Mouse (Mus musculus) mesoderm, embryonic 11.5 days (tissue): ENCODE measurements around the gene Bcl9.

ENCODE experiments used
- DNase-seq: peaks from one replicate; pipeline ENCODE4 v3.0.0-alpha.2; 2012; ENCODE audit warnings: low read depth, low spot score

Gene Bcl9

DNA sequence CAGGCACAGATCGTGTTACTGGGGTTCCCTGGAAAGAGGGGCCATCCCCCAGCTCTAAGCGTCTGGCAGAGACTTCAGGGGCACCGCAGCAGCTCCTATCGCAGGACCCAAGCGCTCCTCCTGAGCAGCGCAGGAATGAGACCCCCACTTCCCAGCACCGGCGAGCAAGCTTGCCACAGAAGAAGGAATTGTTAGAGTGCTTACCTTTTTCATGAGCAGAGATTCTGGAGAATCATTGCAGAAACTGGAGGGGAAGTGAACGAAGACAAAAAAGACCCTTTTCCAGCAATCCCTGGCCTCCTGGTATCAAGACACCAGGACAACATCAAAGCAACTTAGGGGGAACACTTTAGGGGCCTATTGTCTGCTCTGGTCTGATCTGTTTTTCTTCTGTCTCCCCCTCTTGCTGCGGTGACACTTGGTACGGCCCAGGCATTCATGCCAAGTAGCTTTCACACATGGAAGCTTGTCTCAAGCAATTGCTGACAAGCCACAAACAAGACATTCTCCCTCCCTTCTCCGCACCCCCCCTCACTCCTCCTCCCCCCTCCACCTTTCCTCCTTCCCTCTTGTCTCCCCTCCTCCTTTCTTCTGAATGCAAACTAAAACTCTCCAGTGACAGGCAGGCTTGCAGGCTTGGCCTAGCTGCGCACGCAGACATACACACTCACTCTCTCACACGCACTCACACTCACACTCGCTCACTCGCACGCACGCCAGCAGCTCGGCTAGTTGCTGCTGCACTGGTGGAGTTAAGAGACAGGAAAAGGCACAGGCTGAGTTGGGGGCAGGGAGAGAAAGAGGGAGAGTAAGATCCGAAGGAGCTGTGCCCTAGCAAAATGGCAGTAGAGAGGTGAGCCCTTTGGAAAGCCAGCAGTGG is at the start of gene Bcl9:
Gene Bcl9, minus strand, starts transcription at position 365 of the 880 bp plus-strand sequence.
- peak; percentile 93 for DNase-seq

DNA sequence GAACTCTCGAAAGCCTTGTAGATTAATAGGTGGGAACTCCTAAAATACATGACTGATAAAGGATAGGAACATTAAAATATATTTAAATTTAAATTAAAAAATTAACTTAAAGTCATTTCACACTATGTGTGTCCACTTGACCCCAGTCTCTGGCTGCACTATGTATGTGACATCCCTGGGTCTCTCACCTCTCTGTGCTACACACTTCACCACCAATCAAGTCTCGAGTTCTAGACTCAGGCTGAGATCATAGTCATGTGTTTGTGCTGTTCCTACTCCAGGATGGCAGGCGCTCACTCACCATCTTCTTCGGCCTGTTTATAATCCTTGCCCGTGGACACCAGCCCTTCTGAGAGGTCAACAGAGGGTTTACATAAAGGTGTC is 41.5 kb upstream of the Bcl9 start:
- no peak for DNase-seq

DNA sequence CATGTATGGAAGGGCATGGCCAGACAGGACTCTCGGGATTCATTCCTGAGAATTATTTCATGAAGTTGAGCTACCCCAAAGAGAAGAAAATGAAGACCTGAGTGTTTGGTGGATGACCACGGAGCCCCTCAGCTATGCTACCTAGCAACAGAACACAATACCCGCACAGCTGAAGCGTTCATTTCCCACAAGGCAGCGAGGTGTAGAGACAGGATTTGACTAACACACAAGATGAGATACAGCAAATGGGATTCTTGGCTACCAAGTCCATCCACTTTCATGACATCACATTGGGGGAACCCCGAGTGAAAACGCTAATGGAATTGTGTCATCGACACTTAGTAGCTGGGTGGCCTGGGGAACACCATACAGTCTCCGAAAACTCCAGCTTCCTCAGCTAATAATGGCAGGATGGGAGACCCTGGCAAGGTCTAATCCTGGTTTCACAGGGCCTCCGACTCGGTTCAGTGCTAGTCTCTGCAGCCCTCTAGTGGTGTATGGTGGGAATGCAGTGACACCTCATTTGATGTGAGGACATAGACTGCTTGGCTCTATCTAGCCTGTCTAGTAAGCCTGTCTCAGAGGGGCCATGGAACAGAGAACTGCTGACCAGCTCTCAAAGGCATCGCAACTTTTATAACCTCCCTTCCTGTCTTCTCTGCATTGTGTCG is 40.9 kb upstream of the Bcl9 start:
- peak; percentile 92 for DNase-seq

DNA sequence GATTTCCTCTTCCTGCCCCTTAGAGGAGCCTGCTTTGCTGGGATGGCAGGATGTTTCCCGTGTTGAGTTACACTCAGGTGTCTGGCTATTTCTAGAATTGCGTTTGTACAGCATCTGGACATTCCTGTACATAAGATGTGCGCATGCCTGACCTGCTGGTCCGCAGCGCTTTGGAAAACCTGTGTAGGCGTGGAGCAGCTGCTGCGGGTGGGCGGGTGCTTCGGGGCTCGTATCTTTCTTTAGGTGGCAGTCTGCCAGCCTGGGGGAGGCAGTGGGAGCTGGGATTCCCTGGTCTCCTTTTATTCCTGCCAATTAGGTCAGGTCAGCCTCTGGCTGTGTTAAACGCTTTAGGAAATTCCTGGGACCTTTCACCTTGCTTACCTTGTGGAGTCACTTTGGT is 39.6 kb upstream of the Bcl9 start:
- no peak for DNase-seq

DNA sequence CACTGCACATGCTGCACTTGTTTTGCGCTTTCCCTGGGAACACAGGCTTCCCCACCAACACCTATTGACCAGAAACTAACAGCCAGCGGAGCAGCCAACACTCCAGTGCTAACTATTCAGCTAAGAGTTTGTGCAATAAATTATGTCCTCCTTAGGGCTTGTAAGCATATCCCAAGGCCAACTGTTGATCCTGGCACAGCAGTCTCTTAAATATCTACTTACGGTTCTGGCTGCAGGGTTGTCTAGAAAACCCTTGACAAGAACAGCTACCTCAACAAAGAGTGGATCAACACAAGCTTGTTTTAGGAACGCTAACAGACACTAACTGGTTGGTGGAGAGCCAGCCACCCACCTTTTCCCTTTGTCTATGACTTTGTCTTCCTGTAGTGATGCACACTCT is 38.6 kb upstream of the Bcl9 start:
- no peak for DNase-seq

DNA sequence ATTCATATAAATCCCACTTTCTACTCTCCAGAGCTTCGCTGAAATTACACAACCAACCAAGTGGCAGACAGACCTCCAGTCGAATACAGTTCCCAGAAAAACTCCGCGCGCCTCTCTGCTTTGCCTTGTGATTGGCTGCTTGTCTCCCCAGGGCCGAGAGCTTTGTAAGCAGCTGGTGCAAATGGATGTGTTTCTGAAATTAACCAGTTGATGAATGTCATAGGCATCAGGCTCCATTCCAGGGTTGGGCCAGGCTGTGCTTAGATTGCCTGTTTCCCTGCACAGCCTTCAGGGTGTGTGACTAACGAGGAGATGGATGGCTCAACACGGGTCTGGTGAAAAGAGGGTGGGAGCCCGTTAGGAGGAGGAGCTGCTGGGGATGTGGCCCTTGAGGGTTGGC is 36.9 kb upstream of the Bcl9 start:
- DNase-seq: peak; percentile 42

DNA sequence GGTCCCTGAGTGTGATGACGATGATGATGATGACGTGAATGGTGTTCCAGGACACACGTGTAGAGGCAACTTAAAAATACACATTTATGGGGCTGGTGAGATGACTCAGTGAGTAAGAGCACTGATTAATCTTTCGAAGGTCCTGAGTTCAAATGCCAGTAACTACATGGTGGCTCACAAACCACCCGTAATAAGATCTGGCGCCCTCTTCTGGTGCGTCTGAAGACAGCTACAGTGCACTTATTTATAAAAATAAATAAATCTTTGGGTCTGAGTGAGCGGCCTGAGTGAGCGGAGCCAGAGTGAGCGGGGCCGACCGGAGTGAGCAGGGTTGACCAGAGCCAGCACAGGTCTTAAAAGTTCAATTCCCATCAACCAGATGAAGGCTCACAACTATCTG is 34.5 kb upstream of the Bcl9 start:
- no peak for DNase-seq

DNA sequence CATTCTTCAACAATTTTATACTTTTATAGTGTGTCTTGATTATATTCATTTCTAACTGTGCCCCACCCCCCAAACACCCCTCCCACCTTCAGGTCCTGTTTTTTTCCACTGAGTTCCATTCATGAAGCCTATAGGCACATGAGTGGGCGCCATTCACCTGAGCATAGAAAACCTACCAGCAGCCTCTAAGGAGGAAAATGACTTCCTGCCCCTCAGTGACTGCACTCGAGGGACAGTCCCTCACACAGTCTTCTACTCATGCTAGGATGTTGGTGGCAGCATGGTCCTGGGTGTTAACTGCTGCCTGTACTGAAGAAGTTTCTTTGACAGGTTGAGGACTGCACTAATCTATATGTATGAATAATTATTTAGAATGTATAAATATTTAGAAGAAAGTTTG is 30.1 kb upstream of the Bcl9 start:
- DNase-seq: no peak

DNA sequence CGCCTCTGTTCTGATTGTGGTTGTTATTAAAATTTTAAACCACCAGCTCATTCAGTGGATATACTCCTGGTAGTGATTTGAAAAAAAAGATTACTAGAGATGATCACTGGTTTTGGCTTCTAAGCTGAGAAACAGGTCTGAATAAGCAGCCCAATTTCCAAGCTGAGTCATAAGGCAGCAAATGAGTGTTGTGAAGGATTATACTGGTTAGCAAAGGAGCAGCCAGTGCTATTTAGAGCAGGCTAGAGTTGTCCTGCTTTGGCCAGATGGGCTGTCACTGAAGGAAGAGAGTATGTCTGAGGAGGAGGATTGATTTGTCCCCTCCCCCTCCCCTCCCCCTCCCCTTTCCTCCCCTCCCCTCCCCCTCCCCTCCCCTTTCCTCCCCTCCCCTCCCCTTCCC is 29.6 kb upstream of the Bcl9 start:
- DNase-seq: no peak

DNA sequence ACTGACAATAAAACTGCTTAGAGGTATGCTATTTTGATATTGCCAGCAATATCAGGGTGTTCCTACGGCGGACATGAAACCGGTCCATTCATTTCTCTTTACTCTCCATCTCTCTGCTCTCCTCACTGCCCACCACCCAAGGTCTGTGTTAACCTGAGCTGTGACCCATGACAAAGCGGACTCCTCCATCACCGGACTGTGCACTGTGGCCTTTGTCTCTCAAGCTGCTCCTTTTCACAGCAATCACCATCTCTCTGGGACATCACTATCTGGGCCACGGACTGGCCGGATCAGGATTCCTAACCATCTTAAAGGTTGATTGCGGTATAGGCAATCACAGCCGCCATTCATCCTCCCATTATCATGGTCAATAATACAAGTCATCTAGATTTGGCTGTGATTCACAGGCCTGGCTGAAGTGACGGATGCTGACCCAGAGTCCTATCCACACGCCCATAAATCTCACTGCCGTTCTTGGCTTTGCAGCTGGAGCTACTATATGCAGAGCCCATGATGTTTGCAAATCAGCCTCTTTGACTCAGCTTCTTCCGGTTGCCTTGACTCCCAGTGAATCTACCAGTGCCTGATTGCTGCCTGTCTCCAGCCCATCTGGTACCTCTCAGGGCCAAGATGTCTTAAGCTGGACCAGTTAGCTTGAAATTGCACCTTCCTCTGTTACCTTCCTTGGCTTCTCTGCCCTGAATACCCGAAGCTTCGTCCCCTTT is 28.1 kb upstream of the Bcl9 start:
- peak; percentile 60 for DNase-seq

DNA sequence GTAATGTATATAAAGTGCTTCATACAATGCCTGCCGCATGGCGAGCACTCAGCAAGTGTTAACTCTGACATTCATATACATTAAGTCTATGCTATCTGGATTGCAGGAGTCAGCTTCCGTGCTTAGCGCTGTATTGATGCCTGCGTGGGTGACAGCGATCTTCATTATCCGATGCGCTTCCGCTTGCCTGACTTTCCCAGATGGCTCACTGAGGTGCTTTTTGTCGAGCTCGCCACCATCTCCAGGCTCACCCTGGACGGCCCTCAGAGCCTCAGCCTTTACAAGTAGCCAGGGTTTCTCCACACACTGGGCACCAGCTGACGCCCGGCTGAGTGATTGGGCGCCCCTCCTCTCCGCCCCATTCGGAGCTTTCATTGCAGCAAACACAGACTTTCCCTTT is 26.3 kb upstream of the Bcl9 start:
- DNase-seq: peak; percentile 51

DNA sequence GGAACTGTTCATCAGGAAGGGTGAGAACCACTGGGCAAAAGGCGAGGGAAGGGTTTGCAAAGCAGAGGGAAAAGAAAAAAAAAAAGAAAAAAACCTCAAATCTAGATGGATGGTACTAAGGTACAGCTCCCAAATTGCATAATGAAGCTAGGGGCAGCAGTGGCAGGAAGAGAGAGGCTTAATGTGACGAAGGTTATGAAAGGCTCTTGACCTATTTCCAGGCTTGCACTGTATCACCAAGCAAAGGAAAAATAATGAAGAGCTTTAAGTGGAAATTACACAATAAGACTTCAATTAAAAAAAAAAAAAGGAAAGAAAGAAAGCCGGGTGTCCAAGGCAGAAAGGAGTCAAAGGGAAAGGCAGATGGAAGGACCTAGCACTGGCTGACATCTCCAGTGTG is 19.6 kb upstream of the Bcl9 start:
- DNase-seq: no peak

DNA sequence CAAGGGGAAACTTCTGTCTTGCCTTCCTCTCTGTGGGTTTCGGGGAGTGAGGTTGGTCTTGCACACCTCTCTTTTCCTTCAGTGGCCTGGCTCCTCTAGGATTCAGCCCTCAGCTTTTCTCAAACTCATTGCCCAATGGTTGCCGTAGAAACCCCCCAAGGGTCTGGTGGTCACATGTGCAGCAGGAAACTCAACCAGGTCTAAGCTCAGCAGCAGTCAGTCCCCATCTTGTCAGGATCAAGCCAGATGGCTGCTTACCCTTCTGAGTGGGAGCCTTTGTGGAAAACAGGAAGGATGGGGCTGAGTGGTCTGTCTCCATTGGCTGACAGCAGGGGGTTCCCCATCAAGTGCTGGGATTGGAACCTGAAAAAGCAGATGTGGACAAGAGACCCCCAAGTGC is 15.7 kb upstream of the Bcl9 start:
- DNase-seq: peak; percentile 34

DNA sequence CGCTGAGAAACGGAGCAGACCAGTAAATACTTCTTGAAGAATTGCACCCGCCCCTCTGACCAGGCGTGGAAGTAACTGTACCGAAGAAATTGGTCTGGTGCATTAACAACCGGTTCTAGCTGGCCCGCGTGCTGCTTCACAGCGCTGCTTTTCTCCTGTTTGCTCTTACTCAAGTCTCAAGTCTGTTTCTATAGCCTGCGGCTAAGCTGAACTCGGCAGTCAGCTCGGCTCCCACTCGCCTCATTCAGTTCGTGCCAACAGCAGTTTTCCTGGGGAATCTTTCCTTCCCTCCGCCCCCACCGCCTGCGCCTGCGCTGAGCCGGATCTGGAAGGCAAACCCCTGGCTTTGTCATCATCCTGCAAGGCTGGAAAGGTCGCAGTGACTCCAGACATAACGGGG is 14.3 kb upstream of the Bcl9 start:
- peak; percentile 61 for DNase-seq

DNA sequence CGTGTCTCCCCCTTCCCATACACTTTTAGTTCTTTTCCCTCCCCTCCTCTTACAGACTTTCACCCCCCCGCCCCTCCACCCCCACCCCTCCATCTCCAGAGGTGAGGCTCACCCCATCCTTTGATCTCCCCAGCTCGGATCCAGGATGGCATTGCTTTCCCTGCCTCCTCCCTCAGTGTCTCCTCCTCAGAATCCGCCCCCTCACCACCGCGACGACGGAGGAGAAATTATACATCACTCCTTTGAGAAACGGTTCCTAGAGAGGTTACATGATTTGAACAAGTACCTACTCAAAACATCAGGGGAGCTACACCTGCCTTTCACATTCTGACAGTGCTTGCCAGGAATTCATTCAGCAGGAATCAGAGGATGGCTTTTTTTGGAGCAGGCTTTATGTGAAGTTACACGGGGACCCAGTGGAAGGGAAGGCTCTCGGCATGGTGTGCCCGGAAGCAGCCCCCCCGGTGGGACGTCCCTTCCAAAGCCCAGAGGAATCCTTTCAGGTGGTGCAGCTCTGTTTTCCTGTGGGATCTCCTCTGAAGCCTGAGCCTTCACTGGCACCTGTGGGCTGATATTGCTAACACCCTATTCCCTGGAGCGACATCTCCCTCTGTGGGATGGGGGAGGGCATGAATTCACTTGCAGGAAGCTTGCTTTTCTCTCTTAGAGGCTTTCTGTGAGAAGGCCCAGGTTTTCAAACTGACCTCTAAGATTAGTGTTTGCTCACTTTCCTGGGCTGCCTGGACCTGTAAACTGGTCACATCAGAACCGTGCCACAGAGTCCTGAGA is 12.2 kb upstream of the Bcl9 start:
- no peak for DNase-seq

DNA sequence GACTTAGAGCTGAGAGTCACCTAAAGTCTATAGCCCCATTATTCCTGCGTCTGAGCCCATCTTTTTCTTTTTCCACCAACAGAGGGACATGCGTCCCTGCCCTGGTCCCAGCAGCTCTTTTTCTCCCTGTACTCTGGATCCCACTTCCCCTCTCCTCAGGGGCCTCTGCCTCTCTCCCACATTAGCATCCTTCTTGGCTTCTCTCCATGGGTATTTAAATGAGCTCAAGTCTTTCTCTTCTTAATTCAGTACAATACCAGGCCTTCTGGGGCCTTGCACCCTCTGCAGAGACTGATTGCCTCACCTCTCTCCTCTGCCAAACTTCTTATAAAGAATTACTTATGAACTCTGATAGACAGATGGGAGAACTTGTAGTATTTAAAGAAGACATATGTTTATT is 10.7 kb upstream of the Bcl9 start:
- no peak for DNase-seq

DNA sequence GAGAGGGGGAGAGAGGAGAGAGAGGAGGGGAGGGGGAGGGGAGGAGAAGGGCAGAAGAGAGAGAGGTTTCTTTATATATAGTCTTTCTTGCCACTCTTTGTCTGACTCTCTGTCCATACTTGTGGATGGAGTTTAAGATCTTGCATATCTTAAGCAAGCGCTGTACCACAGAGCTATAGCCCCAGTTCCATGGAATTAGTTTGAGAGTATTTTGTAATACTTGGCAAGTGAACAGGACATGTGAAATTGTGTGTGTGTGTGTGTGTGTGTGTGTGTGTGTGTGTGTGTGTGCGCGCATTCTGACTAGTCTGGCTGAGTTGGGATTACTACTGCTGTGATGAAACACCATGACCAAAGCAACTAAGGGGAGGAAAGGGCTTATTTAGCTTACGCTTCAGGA is 8.2 kb upstream of the Bcl9 start:
- no peak for DNase-seq

DNA sequence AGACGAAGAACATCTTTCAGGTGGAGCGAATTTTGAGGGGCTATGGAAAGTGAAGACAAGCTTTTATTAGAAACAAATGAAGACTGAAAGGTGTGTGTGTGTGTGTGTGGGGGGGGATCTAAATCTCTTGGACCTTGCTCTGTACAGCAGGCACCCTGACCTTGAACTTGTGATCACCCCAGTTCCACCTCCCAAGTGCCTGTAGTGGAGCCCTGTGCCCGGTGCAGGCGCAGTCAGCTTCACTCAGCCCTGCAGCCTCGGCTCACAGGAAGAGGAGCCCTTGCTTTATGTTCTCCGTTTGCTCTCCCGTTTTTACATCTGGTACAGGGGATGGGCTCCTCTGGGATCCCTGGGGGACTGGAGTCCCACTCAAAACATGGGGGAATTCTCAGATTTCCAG is 3.9 kb upstream of the Bcl9 start:
- no peak for DNase-seq

DNA sequence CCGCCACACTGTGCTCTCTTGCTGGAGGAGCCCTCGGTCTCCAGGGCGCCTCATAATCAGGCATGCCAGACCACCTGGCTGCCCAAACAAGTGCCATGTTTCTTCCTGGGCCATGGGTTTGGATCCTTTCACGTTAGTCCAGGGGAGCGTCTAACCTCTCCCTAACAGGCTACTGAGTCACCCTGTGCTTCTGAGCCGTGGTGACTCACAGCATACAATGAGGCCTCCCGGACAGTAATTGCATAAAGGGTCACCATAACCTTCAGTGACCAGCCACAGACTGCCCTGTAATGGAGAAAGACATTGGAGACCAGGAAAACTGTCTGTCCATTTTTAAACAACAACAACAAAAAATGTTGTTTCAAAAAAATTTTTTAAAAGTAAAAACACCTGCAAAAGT is 2.7 kb upstream of the Bcl9 start:
- no peak for DNase-seq

DNA sequence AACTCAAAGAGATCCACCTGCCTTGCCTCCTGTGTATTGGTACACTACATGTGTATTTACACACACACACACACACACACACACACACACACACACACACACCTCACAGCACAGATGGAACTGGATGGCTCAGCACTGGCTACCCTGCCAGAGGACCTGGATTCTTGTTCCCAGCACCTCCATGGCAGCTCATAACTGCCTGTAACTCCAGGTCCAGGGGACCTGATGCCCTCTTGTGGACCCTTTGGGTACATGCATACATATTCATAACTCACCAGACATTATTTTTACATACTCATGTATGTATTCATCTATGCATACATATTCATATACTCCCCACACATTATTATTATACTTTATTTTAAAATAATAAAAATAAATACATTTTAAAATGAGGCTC is 2.2 kb upstream of the Bcl9 start:
- DNase-seq: no peak

DNA sequence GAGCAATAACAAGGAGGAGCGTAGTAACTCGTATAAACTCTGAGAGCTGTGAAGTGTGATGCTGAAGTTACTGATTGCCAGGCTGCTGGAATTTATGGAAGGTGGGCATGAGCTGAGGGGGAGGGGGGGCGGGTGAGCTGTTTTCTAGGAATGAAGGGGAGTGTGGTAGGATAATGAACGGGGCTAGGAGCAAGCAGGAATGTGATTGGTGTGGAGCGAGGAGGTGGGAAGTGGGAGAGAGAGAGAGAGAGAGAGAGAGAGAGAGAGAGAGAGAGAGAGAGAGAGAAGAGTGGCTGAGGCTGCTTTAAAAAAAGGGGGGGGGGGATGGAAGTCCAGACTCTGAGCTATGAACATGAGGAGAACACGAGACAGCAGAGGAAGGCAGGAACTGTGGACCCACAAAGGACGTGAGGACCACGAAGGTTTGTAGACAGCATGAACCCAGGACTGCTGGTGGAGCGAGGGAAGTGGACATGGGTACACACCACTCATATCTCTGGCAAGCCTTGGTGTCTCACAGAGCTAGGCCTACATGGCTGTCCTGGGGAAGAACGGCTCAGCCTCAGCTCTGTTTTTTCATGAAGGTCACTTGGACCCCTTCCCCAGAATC is 1.2 kb upstream of the Bcl9 start:
- DNase-seq: peak; percentile 75
